Mouse (Mus musculus) heart, postnatal 0 days (tissue): ENCODE results near the gene Slc29a3.

Experiments
- CTCF ChIP-seq: IDR thresholded peaks from 2 replicates; pipeline ENCODE4 v1.5.1; 2016; ENCODE audit warnings: antibody characterized with exemption, control low read depth, low read depth
- EP300 ChIP-seq: IDR thresholded peaks from 2 replicates; pipeline ENCODE4 v1.6.1; 2016; ENCODE audit warnings: antibody characterized with exemption, low read depth

GRCm38 (mm10) chr10:60720461-60720860 is 32.1 kb downstream of the Slc29a3 start:
- TF ChIP-seq CTCF (no peak), EP300 (no peak)
